Mouse (Mus musculus): ENCODE results near the gene Anks1. TPM values are rescaled to one million over a fixed set of nuclear protein-coding genes. Genes with fewer than 3 reads are reported as not detected.
"Not testable (repeated sequence)": the region's sequence is repeated elsewhere in the genome, so short reads cannot be mapped to it uniquely, and the experiment has no call there.

Anks1 gene
- polyA plus RNA-seq, 1 experiment from 2014 or later = 43.6 TPM

DNA sequence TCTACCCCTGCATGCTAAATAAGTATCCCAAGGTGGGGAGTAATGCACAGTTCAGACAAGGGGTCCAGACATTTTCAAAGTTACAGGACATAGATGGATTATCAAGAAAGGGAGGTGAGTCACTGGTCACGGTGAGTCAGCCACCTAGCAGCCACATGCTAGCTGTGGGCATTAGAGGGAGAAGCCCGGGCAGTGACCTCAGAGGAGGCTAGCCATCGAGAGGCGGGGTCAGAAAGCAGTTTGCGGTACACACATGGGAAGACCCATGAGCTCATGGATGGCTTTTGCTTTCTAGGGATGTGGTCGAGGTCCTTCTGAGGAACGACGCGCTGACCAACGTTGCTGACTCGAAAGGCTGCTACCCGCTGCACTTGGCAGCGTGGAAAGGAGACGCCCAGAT is 67.2 kb downstream of the Anks1 start:
- DNase-seq (ENCODE audit: low spot score) (no peak), ATAC-seq (ENCODE audit: low FRiP score) (no peak)
- Histone ChIP-seq H3K4me2 (replicated peaks; ENCODE audit: low read depth, low read length) (no peak overlapping the region), H3K27ac (ENCODE audit: low read depth, low read length) (no peak overlapping the region), H3K4me1 (replicated peaks; ENCODE audit: control insufficient read depth, insufficient read depth, low read length) (no peaks in the 10 kb centered on the region), H3K4me3 (ENCODE audit: low read depth, low read length) (no peak overlapping the region), H3K9me3 (ENCODE audit: control insufficient read depth, low read length) (no peaks in the 10 kb centered on the region), H3K27me3 (ENCODE audit: control insufficient read depth, insufficient read depth, low read length) (no peaks in the 10 kb centered on the region), H3K36me3 (ENCODE audit: control insufficient read depth, insufficient read depth, low read length) (no peaks in the 10 kb centered on the region), H3K9ac (ENCODE audit: low read depth, low read length) (no peak overlapping the region)
- 97% methylated on average over 14 of the region's 14 CpGs for WGBS

DNA sequence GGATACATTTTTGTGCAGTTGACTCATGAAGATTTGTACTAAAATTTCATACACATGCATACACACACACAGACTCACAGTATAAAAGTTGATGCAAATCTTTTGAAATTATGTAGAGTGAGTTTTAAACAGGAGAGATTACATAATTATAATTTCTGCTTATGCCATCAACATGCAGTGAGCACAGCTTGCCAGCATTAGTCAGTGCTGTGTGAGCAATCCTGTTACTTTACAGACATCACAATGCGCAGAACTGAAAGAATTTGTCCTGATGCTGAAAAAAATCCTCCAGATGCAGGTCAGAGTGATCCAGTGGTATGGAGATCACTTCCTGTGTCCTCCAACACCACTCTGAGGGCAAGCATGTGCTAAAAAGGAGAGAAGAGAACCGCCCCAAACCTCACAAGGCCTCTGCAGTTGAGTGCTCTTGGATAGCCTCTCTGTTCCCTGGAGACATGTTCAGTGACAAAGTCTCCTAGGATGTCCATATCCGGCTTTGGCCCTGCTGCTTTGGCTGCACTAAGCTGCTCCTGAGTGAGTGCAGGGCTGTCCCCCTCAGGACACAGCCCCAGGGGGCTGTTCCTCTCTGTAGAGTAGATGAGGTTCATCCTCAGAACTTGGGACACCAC is 68.0 kb downstream of the Anks1 start:
- no peaks in the 10 kb centered on the region for H3K36me3 ChIP-seq (ENCODE audit: control insufficient read depth, insufficient read depth, low read length)

DNA sequence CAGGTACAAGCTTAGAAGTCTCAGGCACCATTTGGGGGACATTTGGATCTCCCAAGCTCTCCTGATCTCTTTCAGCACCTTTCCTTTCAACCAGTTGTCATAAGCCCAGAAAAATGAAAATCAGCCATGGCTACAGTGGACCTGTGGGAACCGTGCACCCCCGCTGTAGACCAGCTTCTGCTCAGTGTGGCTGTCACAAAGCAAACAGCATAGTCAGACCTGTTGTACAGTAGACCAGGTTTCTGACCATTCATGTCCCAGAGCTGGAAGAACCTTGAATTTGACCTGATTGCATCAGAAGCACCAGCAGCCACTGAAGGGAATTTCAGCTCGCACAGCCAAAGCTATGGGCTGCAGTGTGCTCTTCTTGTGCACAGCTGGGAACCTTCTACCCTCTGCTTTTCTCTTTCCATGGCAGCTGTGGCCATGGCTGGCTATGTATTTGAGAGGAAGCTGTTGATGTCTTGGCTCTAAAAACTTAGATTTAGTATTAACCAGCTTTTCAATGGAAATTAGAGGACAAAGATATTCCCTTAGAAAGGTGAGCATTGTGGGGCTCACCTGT is 71.4 kb downstream of the Anks1 start:
- Histone ChIP-seq H3K9me3 (ENCODE audit: control insufficient read depth, low read length) (no peaks in the 10 kb centered on the region), H3K27ac (ENCODE audit: low read depth, low read length) (no peak overlapping the region), H3K9ac (ENCODE audit: low read depth, low read length) (no peak overlapping the region), H3K36me3 (ENCODE audit: control insufficient read depth, insufficient read depth, low read length) (no peaks in the 10 kb centered on the region), H3K4me2 (replicated peaks; ENCODE audit: low read depth, low read length) (no peak overlapping the region), H3K4me1 (replicated peaks; ENCODE audit: control insufficient read depth, insufficient read depth, low read length) (no peaks in the 10 kb centered on the region), H3K27me3 (ENCODE audit: control insufficient read depth, insufficient read depth, low read length) (no peaks in the 10 kb centered on the region), H3K4me3 (ENCODE audit: low read depth, low read length) (no peak overlapping the region)
- ATAC-seq (ENCODE audit: low FRiP score) (no peak), DNase-seq (ENCODE audit: low spot score) (no peak)
- 94% methylated on average over 3 of the region's 3 CpGs for WGBS

More for the DNA sequence above, 68.0 kb downstream of the Anks1 start:
- Histone ChIP-seq H3K4me1 (replicated peaks; ENCODE audit: control insufficient read depth, insufficient read depth, low read length) (no peaks in the 10 kb centered on the region), H3K4me2 (replicated peaks; ENCODE audit: low read depth, low read length) (no peak overlapping the region), H3K27me3 (ENCODE audit: control insufficient read depth, insufficient read depth, low read length) (no peaks in the 10 kb centered on the region), H3K4me3 (ENCODE audit: low read depth, low read length) (no peak overlapping the region), H3K27ac (ENCODE audit: low read depth, low read length) (no peak overlapping the region), H3K9me3 (ENCODE audit: control insufficient read depth, low read length) (no peaks in the 10 kb centered on the region), H3K9ac (ENCODE audit: low read depth, low read length) (no peak overlapping the region)
- WGBS = 95% methylated on average over 3 of the region's 3 CpGs
- DNase-seq (ENCODE audit: low spot score) = no peak
- ATAC-seq (ENCODE audit: low FRiP score) = no peak

DNA sequence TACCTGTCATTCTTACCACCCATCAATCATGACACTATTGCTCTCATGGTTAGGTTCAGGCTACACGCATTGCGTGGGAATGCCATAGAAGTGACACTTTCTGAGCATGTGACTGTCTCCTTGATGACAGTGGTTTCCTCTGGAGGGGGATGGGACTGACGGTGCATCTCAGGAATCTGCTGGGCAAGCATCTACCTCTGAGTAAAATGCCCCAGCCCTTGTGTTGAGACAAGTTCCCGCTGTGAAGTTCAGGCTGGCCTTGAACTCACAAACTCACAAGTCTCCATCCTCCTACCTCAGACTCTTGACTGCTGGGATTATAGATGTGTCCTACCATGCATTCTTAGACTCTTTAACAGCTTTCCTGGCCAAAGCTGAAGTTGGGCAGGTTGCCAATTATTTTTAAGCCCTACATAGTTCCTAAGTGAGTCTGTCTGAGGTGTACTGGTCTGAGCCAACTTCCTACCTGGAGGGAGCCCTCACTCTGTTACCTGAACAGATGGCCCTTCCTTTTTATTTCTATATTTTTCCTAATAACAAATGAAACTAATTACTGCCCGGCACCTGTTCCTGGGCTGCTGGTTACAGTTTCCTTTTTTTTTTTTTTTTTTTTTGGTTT is 72.5 kb downstream of the Anks1 start:
- H3K4me3 ChIP-seq (ENCODE audit: low read depth, low read length) = no peak overlapping the region
- no peak overlapping the region for H3K27ac ChIP-seq (ENCODE audit: low read depth, low read length)
- H3K9me3 ChIP-seq (ENCODE audit: control insufficient read depth, low read length) = no peaks in the 10 kb centered on the region
- 87% methylated on average over 5 of the region's 5 CpGs for WGBS
- no peak for DNase-seq (ENCODE audit: low spot score)
- H3K27me3 ChIP-seq (ENCODE audit: control insufficient read depth, insufficient read depth, low read length) = no peaks in the 10 kb centered on the region
- no peaks in the 10 kb centered on the region for H3K36me3 ChIP-seq (ENCODE audit: control insufficient read depth, insufficient read depth, low read length)
- H3K4me1 ChIP-seq (replicated peaks; ENCODE audit: control insufficient read depth, insufficient read depth, low read length) = no peaks in the 10 kb centered on the region
- no peak overlapping the region for H3K4me2 ChIP-seq (replicated peaks; ENCODE audit: low read depth, low read length)
- ATAC-seq (ENCODE audit: low FRiP score) = no peak
- H3K9ac ChIP-seq (ENCODE audit: low read depth, low read length) = no peak overlapping the region

DNA sequence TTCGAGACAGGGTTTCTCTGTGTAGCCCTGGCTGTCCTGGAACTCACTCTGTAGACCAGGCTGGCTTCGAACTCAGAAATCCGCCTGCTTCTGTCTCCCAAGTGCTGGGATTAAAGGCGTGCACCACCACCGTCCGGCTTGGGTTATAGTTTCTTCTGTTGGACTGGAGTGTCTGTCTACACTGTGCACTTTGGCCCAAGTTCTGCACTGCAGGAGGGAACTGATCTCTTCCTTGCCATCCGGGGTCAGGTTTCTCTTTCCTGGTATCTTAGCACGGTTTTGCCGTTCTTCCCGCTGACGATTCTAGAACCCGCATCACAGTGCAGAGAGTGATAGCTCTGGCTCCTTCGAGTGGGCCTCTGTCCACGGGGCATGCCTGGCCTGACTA is 73.0 kb downstream of the Anks1 start:
- ATAC-seq (ENCODE audit: low FRiP score); H3K27ac ChIP-seq (ENCODE audit: low read depth, low read length); H3K4me3 ChIP-seq (ENCODE audit: low read depth, low read length); H3K4me1 ChIP-seq (replicated peaks; ENCODE audit: control insufficient read depth, insufficient read depth, low read length); H3K36me3 ChIP-seq (ENCODE audit: control insufficient read depth, insufficient read depth, low read length); H3K9me3 ChIP-seq (ENCODE audit: control insufficient read depth, low read length); H3K9ac ChIP-seq (ENCODE audit: low read depth, low read length); DNase-seq (ENCODE audit: low spot score); H3K27me3 ChIP-seq (ENCODE audit: control insufficient read depth, insufficient read depth, low read length); H3K4me2 ChIP-seq (replicated peaks; ENCODE audit: low read depth, low read length): not testable (repeated sequence)
- 78% methylated on average over 14 of the region's 14 CpGs for WGBS

DNA sequence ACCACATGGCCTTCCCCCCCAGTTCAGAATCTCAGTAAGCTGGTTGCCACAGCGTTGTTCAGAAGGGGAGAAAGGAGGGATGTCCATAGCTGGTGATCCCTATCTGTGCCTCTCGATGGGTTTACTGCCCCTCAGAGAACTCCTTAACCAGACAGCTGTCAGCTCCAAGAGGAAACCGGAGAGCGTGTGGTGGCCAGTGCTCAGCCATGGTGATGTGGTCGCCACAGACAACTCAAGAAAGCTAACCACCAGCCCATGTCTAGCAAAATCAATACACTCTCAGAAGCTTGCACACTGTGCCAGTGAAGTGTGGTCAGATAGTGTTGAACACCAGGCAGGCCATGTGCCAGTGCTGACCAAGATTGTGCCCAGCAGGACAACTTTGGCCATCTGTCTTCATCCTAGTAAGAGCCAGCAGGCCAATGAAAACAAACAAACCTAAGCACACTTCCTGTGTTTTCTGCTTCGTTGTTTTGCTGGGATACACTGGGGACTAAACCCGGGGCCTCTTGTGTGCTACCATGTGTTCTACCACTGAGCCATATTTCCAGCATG is 73.7 kb downstream of the Anks1 start:
- ATAC-seq (ENCODE audit: low FRiP score) = no peak
- no peak for DNase-seq (ENCODE audit: low spot score)
- Histone ChIP-seq H3K4me3 (ENCODE audit: low read depth, low read length) (no peak overlapping the region), H3K4me2 (replicated peaks; ENCODE audit: low read depth, low read length) (no peak overlapping the region), H3K36me3 (ENCODE audit: control insufficient read depth, insufficient read depth, low read length) (no peaks in the 10 kb centered on the region; the same call in 1 of the 2 replicates), H3K9me3 (ENCODE audit: control insufficient read depth, low read length) (no peaks in the 10 kb centered on the region), H3K27ac (ENCODE audit: low read depth, low read length) (no peak overlapping the region), H3K27me3 (ENCODE audit: control insufficient read depth, insufficient read depth, low read length) (no peaks in the 10 kb centered on the region), H3K9ac (ENCODE audit: low read depth, low read length) (no peak overlapping the region), H3K4me1 (replicated peaks; ENCODE audit: control insufficient read depth, insufficient read depth, low read length) (no peaks in the 10 kb centered on the region)
- 79% methylated on average over 7 of the region's 7 CpGs for WGBS

DNA sequence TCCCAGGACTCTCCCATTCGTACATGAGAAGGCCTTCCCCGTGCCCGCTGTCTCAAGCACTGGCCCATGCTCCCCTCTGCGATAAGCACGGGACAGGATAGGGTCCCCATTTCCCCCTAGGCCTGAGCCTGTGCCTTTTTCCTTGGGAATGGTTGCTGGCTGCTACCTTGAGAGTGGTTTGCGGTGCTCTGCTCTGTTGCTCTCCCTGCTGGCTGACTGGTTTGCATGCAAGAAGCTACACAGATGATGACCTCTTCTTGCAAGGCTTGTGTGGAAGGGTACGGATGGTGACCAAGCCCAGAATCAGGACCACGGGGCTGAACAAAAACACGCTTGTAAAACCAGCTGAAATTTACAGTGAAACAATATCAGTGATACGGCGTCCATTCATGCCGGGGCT is 75.3 kb downstream of the Anks1 start:
- no peak overlapping the region for H3K9ac ChIP-seq (ENCODE audit: low read depth, low read length)
- H3K27me3 ChIP-seq (ENCODE audit: control insufficient read depth, insufficient read depth, low read length) = no peaks in the 10 kb centered on the region
- DNase-seq (ENCODE audit: low spot score) (no peak), ATAC-seq (ENCODE audit: low FRiP score) (no peak)
- WGBS = 91% methylated on average over 12 of the region's 12 CpGs
- no peak overlapping the region for H3K4me3 ChIP-seq (ENCODE audit: low read depth, low read length)
- no peaks in the 10 kb centered on the region for H3K4me1 ChIP-seq (replicated peaks; ENCODE audit: control insufficient read depth, insufficient read depth, low read length)
- no peaks in the 10 kb centered on the region; the same call in 1 of the 2 replicates for H3K36me3 ChIP-seq (ENCODE audit: control insufficient read depth, insufficient read depth, low read length)
- H3K4me2 ChIP-seq (replicated peaks; ENCODE audit: low read depth, low read length) = no peak overlapping the region
- H3K9me3 ChIP-seq (ENCODE audit: control insufficient read depth, low read length) = no peaks in the 10 kb centered on the region
- no peak overlapping the region for H3K27ac ChIP-seq (ENCODE audit: low read depth, low read length)

DNA sequence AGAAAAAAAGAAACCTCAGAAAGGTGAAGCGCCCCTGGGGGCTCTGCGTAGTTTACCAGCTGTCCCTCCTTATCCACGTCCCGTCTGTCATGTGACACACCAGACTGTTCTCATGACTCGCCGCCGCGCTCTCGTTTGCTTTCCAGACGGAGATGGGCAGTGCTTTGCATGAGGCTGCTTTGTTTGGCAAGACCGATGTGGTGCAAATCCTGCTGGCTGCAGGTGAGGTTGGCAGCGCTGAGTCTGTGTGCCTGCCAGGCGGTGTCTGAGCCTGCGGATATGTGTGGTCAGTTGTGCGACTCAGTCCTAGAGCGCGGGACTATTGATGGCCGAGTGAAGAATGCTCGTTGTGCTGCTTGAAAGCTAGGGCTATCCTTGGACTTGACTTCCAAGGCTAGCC is 77.0 kb downstream of the Anks1 start:
- DNase-seq (ENCODE audit: low spot score) (no peak), ATAC-seq (ENCODE audit: low FRiP score) (no peak)
- no peaks in the 10 kb centered on the region for H3K9me3 ChIP-seq (ENCODE audit: control insufficient read depth, low read length)
- H3K4me1 ChIP-seq (replicated peaks; ENCODE audit: control insufficient read depth, insufficient read depth, low read length) = no peaks in the 10 kb centered on the region
- no peak overlapping the region for H3K4me3 ChIP-seq (ENCODE audit: low read depth, low read length)
- no peak overlapping the region for H3K27ac ChIP-seq (ENCODE audit: low read depth, low read length)
- H3K4me2 ChIP-seq (replicated peaks; ENCODE audit: low read depth, low read length) = no peak overlapping the region
- H3K9ac ChIP-seq (ENCODE audit: low read depth, low read length) = no peak overlapping the region
- 95% methylated on average over 19 of the region's 19 CpGs for WGBS
- no peaks in the 10 kb centered on the region; the same call in 1 of the 2 replicates for H3K36me3 ChIP-seq (ENCODE audit: control insufficient read depth, insufficient read depth, low read length)
- H3K27me3 ChIP-seq (ENCODE audit: control insufficient read depth, insufficient read depth, low read length) = no peaks in the 10 kb centered on the region
